Mouse (Mus musculus) heart, postnatal 0 days (tissue): Measurements from ENCODE around the gene Ccn2.

Experiments used
- CTCF ChIP-seq: IDR thresholded peaks from 2 replicates; pipeline ENCODE4 v1.5.1; 2016; ENCODE audit warnings: antibody characterized with exemption, control low read depth, low read depth
- EP300 ChIP-seq: IDR thresholded peaks from 2 replicates; pipeline ENCODE4 v1.6.1; 2016; ENCODE audit warnings: antibody characterized with exemption, low read depth

DNA sequence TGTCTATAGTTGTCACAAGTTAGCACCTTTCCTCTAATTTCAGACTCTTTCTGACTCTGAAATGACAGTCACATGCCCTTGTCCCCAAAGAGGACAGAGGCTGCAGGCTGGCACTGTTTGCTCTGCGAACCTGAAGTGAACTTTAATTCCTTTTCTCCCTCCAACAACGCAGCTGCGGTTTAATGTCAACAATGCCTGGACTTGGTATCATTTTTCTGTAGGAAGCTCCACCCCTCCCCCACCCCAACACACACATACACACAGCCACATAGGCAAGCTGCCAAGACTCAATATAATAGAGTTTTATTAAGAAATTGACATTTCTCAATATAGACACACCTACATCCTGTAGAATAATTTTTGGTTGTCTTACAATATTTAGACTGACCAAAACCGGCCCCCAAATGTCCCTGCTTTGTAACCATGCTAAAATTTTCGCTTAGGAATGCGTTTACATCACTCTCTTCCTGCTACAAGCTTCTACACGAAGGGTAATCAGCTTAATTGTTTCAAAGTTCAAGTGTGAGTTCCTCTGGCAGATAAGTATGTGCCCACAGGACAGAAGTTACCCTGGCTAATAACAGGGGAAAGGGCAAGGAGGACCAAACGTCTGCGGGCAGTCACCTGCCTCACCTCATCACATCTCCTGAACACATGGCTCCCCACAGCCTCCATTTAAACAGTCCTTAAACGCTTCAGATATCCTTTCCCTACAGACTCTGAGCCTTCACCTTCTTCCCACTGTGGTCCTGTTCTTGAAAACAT, 43.2 kb downstream of the Ccn2 start:
- TF ChIP-seq CTCF (no peak), EP300 (no peak)
